Mouse (Mus musculus) bone marrow, adult 2 months (tissue): ENCODE results near the gene Hoxd10. TPM values are rescaled to one million over a fixed set of nuclear protein-coding genes. Genes with fewer than 3 reads are reported as not detected.

Experiments used
- H3K27ac ChIP-seq: fragments of 200-500 bp; 2 replicates; pipeline ENCODE4 v1.5.1; 2012; ENCODE audit warnings: low read depth, mild to moderate bottlenecking, control low read depth, inconsistent platforms, low read length; ENCODE audit not compliant: control insufficient read depth, poor library complexity, insufficient read depth
- H3K4me1 ChIP-seq: fragments of 200-500 bp; 2 replicates; pipeline ENCODE4 v1.6.1; 2011; ENCODE audit warnings: low read length; ENCODE audit not compliant: control insufficient read depth, insufficient read depth
- H3K4me3 ChIP-seq: fragments of 200-500 bp; replicated peaks from 2 replicates; pipeline ENCODE3; 2011; ENCODE audit warnings: mild to moderate bottlenecking, low read depth, low read length, control low read depth; ENCODE audit not compliant: control insufficient read depth
- CTCF ChIP-seq: fragments of 200-500 bp; IDR thresholded peaks from 2 replicates; pipeline ENCODE4 v1.5.1; 2011; ENCODE audit warnings: low read length, control low read depth; ENCODE audit not compliant: control insufficient read depth, insufficient read depth
- POLR2A ChIP-seq: fragments of 200-500 bp; IDR thresholded peaks from 2 replicates; pipeline ENCODE4 v1.6.1; 2011; ENCODE audit warnings: low read depth, mild to moderate bottlenecking, control low read depth, low read length, borderline replicate concordance; ENCODE audit not compliant: control insufficient read depth
- WGBS: fragments of 180-500 bp; shearing (Covaris S2); methylation state at CpG from one replicate; pipeline ENCODE4 v1.1.7; 2018; 5-methylcytosine and 5-hydroxymethylcytosine counted together
- polyA plus RNA-seq: library from polyadenylated mRNA; stranded (reverse); fragments of >200 nt; gene quantifications from 2 replicates; pipeline ENCODE4 v1.2.4, GENCODE M21; 2011; ENCODE audit warnings: low replicate concordance; ENCODE audit not compliant: missing spikeins, insufficient read depth, insufficient read length

The Hoxd10 gene
- polyA plus RNA-seq, 1 experiment, result not detected

DNA sequence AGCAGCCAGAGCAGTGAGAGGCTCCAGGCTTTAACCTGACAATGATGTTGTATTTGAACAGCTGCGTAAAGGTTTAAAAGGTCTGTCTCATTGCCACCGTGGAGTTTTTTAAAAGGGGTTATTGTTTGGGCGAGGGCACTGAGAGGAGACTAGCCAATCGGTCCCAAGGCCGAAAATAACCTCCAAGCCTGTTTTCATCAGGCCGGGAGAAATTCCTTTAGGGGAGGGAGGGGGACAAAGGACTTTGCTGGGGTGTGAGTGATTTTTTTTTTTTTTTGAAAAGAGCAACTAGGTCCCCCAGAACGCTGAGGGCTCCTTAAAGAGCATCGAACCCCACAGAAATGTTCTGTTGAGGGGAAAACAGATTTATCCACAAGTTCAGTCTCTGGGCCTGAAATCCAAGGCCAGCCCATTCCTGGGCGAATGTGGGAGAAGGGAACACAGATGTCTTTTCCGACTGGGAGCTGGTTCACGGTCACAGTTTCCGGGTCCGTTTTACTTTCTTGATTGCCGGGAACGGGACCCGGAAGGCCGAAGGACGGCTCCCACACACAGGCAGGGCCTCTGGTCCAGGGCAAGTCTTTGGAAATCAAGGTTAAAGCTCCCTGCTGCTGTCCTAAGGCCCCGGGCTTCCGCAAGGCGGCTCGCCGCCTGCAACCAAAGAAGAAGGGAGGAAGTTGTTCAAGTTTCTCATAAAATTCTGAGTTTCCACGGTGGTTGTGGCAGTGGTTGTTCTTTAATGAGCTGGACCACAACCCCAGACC is 2.0 kb upstream of the Hoxd10 start:
- TF ChIP-seq CTCF, result no peak
- no peak for TF ChIP-seq POLR2A
- no peak overlapping the region for H3K4me3 ChIP-seq
- H3K27ac ChIP-seq, result no peak overlapping the region
- WGBS, result 2% methylated on average over 24 of the region's 24 CpGs
- no peaks in the 10 kb centered on the region for H3K4me1 ChIP-seq

DNA sequence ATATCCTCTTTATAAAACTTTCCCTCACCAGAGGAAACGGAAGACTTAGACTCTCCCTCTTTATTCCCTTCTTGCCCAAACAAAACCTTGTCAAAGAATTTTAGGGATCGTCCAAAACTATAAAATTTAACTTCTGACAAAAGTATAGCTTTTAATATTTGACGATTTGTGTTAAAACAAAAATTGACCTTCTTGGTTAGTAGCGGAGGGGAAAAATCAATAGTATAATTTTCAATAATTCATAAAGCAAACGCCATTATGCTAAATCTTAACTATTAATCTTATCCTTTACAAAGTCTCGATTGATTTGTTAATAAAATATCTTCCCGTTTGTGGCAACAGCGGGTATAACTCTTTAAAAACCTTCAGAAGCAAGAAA is 1.4 kb upstream of the Hoxd10 start:
- TF ChIP-seq POLR2A, result no peak
- no peak for TF ChIP-seq CTCF
- no peak overlapping the region for H3K27ac ChIP-seq
- 7% methylated on average over 8 of the region's 8 CpGs for WGBS

DNA sequence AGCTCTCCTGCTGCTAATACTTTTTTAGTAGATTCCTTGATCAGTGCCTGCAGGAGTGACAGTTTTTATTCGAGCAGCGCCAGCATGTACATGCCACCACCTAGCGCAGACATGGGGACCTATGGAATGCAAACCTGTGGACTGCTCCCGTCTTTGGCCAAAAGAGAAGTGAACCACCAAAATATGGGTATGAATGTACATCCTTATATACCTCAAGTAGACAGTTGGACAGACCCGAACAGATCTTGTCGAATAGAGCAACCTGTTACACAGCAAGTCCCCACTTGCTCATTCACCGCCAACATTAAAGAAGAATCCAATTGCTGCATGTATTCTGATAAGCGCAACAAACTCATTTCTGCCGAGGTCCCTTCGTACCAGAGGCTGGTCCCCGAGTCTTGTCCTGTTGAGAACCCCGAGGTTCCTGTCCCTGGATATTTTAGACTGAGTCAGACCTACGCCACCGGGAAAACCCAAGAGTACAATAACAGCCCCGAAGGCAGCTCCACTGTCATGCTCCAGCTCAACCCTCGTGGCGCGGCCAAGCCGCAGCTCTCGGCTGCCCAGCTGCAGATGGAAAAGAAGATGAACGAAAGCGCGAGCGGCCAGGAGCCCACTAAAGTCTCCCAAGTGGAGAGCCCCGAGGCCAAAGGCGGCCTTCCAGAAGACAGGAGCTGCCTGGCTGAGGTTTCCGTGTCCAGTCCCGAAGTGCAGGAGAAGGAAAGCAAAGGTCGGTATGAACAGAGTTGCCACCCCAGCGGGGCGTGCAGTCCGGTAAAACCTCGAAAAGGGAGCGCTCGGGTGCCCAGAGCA is 477 bp downstream of the Hoxd10 start:
- no peak overlapping the region for H3K27ac ChIP-seq
- 6% methylated on average over 35 of the region's 35 CpGs for WGBS
- TF ChIP-seq CTCF, result no peak
- TF ChIP-seq POLR2A, result no peak

More for the DNA sequence above, 1.4 kb upstream of the Hoxd10 start:
- H3K4me1 ChIP-seq, result no peaks in the 10 kb centered on the region
- H3K4me3 ChIP-seq, result no peak overlapping the region

DNA sequence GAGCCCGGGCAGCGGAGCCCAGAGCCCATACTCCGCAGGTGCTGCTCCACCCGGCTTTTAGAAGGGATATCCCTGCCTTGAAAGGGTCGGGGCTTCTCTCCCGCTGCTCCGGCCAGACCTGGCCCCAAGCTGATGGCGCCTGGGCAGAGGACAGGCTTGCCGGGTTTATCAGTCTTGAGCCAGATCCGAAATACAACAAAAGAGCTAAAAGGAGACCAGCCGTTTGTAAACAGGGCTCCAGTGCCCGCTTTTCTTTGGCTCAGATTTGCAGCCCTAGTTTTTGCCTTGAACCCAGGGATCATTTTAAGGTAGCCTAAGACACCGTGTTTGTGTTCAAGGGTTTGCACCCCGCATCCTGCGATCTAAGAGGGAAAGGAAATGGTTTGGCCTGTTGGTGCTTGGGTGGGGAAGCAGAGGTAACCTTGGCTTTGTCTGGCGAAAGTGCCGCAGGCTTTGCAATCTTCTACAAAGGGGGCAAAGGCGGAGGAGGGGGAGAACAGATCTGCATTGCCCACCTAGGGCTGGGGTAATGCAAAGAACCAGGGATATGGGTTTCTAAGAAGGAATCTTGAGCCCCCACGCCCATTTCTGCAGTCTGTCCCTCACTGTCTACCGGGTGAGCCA is 1.2 kb downstream of the Hoxd10 start:
- no peaks in the 10 kb centered on the region for H3K4me1 ChIP-seq
- TF ChIP-seq POLR2A (no peak), CTCF (no peak)
- no peak overlapping the region for H3K4me3 ChIP-seq
- WGBS, result 4% methylated on average over 20 of the region's 20 CpGs
- no peak overlapping the region for H3K27ac ChIP-seq

More for the DNA sequence above, 477 bp downstream of the Hoxd10 start:
- H3K4me3 ChIP-seq, result no peak overlapping the region
- H3K4me1 ChIP-seq, result no peaks in the 10 kb centered on the region

DNA sequence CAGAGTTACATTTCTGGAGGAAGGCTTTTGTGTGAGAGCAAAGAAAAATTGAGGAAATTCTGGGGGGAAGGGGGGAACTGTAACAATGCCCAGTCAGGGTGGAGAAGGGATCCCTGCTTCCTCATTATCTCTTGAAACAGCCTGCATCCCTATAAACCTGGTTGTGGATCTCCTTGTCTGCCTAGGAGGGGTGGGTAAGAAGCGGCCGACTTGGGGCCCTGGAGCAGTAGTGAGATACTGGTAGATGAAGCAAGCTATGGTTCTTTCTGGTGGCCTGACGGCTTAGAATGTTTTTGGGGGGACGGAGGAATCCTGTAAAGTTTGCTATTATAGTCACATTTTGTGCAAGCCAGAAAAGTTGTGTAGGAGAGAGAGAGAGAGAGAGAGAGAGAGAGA is 1.7 kb downstream of the Hoxd10 start:
- TF ChIP-seq POLR2A, result no peak
- no peak for TF ChIP-seq CTCF
- no peak overlapping the region for H3K4me3 ChIP-seq
- no peak overlapping the region for H3K27ac ChIP-seq
- WGBS, result 27% methylated on average over 4 of the region's 4 CpGs
- no peaks in the 10 kb centered on the region for H3K4me1 ChIP-seq

DNA sequence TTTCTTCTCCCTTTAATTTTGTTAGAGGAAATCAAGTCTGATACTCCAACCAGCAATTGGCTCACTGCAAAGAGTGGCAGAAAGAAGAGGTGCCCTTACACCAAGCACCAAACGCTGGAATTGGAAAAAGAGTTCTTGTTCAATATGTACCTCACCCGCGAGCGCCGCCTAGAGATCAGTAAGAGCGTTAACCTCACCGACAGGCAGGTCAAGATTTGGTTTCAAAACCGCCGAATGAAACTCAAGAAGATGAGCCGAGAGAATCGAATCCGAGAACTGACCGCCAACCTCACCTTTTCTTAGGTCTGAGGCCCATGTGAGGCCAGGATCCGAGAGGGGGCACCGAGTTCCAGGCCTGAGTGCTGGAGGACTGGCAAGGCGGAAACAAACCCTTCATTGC is 2.3 kb downstream of the Hoxd10 start:
- peak; percentile 30; the same call in 1 of the 2 replicates for TF ChIP-seq CTCF
- TF ChIP-seq POLR2A, result no peak
- Histone ChIP-seq H3K4me1 (no peaks in the 10 kb centered on the region), H3K4me3 (no peak overlapping the region), H3K27ac (no peak overlapping the region)
- 8% methylated on average over 16 of the region's 16 CpGs for WGBS

DNA sequence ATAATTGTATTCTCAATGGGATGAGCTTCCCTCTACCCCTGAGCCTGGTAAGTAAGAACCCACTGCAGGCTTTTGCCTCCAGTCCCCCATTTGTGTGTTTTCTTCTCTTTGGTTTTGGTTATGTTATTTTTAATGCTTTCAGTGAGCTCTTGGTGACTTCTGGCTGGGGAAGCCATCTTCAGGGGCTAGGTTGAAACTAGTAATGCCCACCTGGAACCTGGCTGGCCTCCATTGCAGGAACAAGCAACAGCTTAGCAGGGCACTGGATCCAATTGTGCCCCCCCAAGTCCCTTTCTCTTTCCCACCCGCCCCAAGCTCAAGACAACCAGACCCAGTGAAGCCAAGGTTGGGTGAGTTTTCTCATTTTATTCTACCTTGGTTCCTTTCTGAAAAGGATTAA is 3.7 kb downstream of the Hoxd10 start:
- Histone ChIP-seq H3K27ac (no peak overlapping the region), H3K4me3 (no peak overlapping the region), H3K4me1 (no peaks in the 10 kb centered on the region)
- WGBS, result 27% methylated on average over 1 of the region's 1 CpGs
- TF ChIP-seq POLR2A (no peak), CTCF (no peak)

DNA sequence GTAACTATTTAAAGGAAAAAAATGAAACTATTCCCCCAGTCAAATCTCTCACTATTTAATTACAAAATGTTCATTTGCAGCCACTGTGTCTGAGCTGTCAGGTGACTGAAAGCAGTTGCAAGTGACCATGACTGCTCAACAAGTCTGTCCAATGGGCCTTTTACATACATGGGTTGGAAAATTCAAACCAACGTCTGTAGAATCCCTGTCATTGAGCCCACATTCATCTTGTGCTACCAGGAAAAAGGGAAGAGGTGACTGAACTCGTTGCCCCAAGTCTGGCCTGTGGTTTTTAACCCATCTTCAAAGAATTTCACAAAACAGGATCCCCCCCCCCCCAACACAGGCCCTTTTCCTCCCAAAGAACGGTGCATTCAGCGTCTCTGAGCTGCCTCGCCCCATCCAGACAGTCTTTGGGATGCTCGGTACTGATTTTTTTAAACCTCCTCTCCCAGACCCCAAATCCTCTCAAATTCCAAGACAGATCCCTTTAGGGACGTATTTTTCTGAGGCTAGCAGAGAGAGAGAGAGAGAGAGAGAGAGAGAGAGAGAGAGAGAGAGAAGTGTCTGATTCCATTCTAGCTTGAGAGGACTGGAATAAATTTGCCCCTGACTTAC is 4.2 kb downstream of the Hoxd10 start:
- TF ChIP-seq POLR2A (no peak), CTCF (no peak)
- no peaks in the 10 kb centered on the region for H3K4me1 ChIP-seq
- WGBS, result 19% methylated on average over 7 of the region's 7 CpGs
- H3K27ac ChIP-seq, result no peak overlapping the region
- no peak overlapping the region for H3K4me3 ChIP-seq
